Mouse (Mus musculus): ENCODE measurements around the gene Abi3. TPM values are rescaled to one million over a fixed set of nuclear protein-coding genes. Genes with fewer than 3 reads are reported as not detected.

The Abi3 gene
- polyA plus RNA-seq, 1 experiment: 1.1 TPM

- Histone ChIP-seq H3K4me3 (ENCODE audit: insufficient read depth, low read length) (no peak overlapping the region), H3K27ac (ENCODE audit: insufficient read depth, low read length) (no peak overlapping the region), H3K4me1 (ENCODE audit: control insufficient read depth, insufficient read depth, low read length) (no peaks in the 10 kb centered on the region)
- TF ChIP-seq POLR2A (IDR thresholded peaks at IDR 0.05; ENCODE audit: low read depth, low read length) (no peak), CTCF (IDR thresholded peaks at IDR 0.05; ENCODE audit: borderline replicate concordance, insufficient read depth, low read length) (no peak)
Measured at GRCm38 (mm10) chr11:95814857-95815256, 27.4 kb downstream of the Abi3 start.

GRCm38 (mm10) chr11:95814101-95814500 is 28.2 kb downstream of the Abi3 start:
- no peak overlapping the region for H3K27ac ChIP-seq (ENCODE audit: insufficient read depth, low read length)
- TF ChIP-seq POLR2A (IDR thresholded peaks at IDR 0.05; ENCODE audit: low read depth, low read length) (no peak), CTCF (IDR thresholded peaks at IDR 0.05; ENCODE audit: borderline replicate concordance, insufficient read depth, low read length) (no peak)
- H3K4me1 ChIP-seq (ENCODE audit: control insufficient read depth, insufficient read depth, low read length): no peaks in the 10 kb centered on the region
- H3K4me3 ChIP-seq (ENCODE audit: insufficient read depth, low read length): no peak overlapping the region

GRCm38 (mm10) chr11:95812224-95812623 is 30.1 kb downstream of the Abi3 start:
- TF ChIP-seq CTCF (IDR thresholded peaks at IDR 0.05; ENCODE audit: borderline replicate concordance, insufficient read depth, low read length) (no peak), POLR2A (IDR thresholded peaks at IDR 0.05; ENCODE audit: low read depth, low read length) (no peak)
- no peak overlapping the region for H3K27ac ChIP-seq (ENCODE audit: insufficient read depth, low read length)
- H3K4me3 ChIP-seq (ENCODE audit: insufficient read depth, low read length): no peak overlapping the region
- no peaks in the 10 kb centered on the region for H3K4me1 ChIP-seq (ENCODE audit: control insufficient read depth, insufficient read depth, low read length)

DNA sequence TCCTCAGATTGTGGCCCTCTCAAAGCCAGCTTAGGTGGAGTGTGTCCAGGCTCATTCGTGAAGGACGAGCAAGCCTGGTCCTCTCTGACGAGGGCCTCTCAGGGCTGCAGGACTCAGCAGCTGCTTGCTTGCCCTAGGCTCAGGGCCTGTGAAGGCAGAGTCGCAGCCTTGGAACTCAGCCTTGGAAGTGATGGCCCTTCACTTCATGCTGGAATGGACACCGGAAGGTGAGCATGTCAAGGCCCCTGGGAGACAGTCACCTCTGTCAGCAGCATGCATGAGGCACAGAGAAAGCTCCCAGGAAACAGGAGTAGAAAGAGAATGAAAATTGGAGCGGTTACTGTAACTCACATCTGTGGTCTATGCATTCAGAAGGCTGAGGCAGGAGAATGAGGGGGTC is 30.5 kb downstream of the Abi3 start:
- no peaks in the 10 kb centered on the region for H3K4me1 ChIP-seq (ENCODE audit: control insufficient read depth, insufficient read depth, low read length)
- TF ChIP-seq POLR2A (IDR thresholded peaks at IDR 0.05; ENCODE audit: low read depth, low read length) (no peak), CTCF (IDR thresholded peaks at IDR 0.05; ENCODE audit: borderline replicate concordance, insufficient read depth, low read length) (no peak)

DNA sequence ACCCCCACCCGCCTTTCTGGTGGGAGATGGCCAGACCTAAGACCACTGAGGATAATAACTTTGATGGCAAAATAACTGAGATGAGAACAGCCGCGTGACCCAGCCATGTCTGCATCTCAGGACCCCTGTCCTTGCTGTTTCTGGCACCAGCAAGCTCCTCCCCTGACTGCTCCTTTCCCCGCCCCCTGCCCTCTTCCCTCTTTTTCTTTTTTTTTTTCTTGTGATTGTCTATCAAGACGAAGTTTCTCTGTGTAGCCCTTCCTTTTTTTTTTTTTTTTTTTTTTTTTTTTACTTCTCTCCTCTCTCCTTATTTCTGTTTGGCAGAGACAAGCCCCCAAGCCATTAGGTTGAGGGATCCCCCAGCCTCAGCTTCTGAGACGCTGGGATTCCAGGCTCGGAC is 31.4 kb downstream of the Abi3 start:
- Histone ChIP-seq H3K27ac (ENCODE audit: insufficient read depth, low read length) (no peak overlapping the region), H3K4me1 (ENCODE audit: control insufficient read depth, insufficient read depth, low read length) (no peaks in the 10 kb centered on the region), H3K4me3 (ENCODE audit: insufficient read depth, low read length) (no peak overlapping the region)
- no peak for TF ChIP-seq POLR2A (IDR thresholded peaks at IDR 0.05; ENCODE audit: low read depth, low read length)
- TF ChIP-seq CTCF (IDR thresholded peaks at IDR 0.05; ENCODE audit: borderline replicate concordance, insufficient read depth, low read length): no peak

More for the DNA sequence above, 30.5 kb downstream of the Abi3 start:
- no peak overlapping the region for H3K27ac ChIP-seq (ENCODE audit: insufficient read depth, low read length)
- no peak overlapping the region for H3K4me3 ChIP-seq (ENCODE audit: insufficient read depth, low read length)

DNA sequence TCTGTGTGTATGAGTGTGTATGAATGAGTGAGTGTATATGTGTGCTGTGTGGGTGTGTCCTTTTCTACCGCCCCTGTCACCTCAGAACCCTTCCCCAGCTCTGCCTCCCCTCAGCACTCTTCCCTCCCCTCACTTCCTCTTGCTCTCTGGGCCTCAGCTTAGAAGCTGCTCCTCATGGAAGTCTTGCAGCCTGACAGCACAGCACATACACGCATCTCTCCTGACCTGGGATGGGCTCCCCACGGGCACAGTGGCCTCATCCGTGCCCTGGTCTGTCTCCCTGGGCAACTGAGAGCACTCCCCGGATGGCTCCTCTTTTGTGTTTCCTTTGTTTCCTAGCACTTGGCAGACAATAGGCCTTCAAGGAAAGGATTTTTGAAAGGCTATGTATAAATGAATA is 32.7 kb downstream of the Abi3 start:
- Histone ChIP-seq H3K4me1 (ENCODE audit: control insufficient read depth, insufficient read depth, low read length) (no peaks in the 10 kb centered on the region), H3K4me3 (ENCODE audit: insufficient read depth, low read length) (no peak overlapping the region), H3K27ac (ENCODE audit: insufficient read depth, low read length) (no peak overlapping the region)
- TF ChIP-seq POLR2A (IDR thresholded peaks at IDR 0.05; ENCODE audit: low read depth, low read length): no peak
- TF ChIP-seq CTCF (IDR thresholded peaks at IDR 0.05; ENCODE audit: borderline replicate concordance, insufficient read depth, low read length): no peak

DNA sequence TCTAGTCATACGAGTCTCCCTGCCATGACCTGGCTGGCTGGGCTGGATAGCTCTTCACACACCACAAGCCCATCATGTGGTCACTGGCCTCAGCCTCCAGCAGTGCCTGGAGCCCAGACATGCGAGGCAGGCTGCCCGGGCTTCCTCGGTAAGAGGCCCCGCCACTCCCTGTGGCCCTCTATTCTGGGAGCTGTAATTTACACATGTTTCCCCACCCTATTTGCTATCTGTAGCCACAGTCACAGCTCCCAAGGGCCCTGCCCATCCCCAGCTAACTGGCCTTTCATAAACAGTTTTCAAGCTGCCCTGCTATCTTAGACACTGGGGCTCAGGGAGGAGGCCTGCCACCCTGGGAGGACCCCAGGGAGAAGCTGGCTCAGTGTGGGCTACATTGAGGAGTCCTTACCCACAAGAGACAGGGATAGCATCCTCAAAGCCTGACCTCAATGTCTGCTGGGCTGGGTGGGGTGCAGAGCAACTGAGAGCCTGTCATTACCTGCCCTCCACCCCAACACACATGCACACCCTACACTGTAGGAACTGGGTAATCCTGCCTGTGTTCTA is 33.7 kb downstream of the Abi3 start:
- Histone ChIP-seq H3K4me1 (ENCODE audit: control insufficient read depth, insufficient read depth, low read length) (no peaks in the 10 kb centered on the region), H3K4me3 (ENCODE audit: insufficient read depth, low read length) (no peak overlapping the region), H3K27ac (ENCODE audit: insufficient read depth, low read length) (no peak overlapping the region)
- TF ChIP-seq POLR2A (IDR thresholded peaks at IDR 0.05; ENCODE audit: low read depth, low read length): no peak
- TF ChIP-seq CTCF (IDR thresholded peaks at IDR 0.05; ENCODE audit: borderline replicate concordance, insufficient read depth, low read length): no peak

DNA sequence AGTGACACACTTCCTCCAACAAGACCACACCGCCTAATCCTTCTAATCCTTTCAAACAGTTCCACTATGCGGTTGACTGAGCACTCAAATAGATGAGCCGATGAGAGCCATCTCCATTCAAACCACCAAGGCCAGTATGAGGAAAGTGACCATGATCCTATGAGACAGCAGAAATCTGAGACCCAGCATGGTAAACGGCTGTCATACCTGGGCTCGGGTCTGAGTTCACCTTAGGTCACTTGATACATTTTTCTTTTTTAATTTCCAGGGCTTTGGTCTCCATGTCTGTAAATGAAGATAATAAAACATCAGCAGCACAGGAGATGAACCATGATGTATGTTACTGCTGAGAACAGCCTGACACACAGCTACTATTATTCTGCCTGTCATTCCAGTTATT is 34.4 kb downstream of the Abi3 start:
- no peak for TF ChIP-seq POLR2A (IDR thresholded peaks at IDR 0.05; ENCODE audit: low read depth, low read length)
- no peak for TF ChIP-seq CTCF (IDR thresholded peaks at IDR 0.05; ENCODE audit: borderline replicate concordance, insufficient read depth, low read length)
- Histone ChIP-seq H3K4me3 (ENCODE audit: insufficient read depth, low read length) (no peak overlapping the region), H3K4me1 (ENCODE audit: control insufficient read depth, insufficient read depth, low read length) (no peaks in the 10 kb centered on the region), H3K27ac (ENCODE audit: insufficient read depth, low read length) (no peak overlapping the region)

DNA sequence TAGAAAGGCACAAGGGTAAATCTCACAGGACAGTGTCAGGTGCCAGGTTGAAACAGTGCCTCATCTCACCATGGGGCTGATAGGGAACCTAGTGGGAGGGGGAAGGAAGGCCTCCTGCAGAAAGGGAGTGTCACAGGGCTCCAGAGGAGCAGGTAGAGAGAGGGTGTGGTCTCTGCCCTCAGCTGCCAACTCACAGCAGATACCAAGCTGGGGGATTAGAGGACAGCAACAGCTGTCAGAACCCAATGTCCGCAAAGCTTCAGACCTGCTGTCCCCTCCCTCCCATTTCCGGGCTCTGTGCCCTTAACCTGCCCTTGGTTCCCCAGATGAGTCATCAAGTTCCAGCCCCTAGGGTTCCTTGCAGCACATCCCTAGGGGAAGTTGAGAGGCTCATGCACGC is 36.7 kb downstream of the Abi3 start:
- Histone ChIP-seq H3K27ac (ENCODE audit: insufficient read depth, low read length) (no peak overlapping the region), H3K4me3 (ENCODE audit: insufficient read depth, low read length) (no peak overlapping the region), H3K4me1 (ENCODE audit: control insufficient read depth, insufficient read depth, low read length) (no peaks in the 10 kb centered on the region)
- TF ChIP-seq POLR2A (IDR thresholded peaks at IDR 0.05; ENCODE audit: low read depth, low read length): no peak
- TF ChIP-seq CTCF (IDR thresholded peaks at IDR 0.05; ENCODE audit: borderline replicate concordance, insufficient read depth, low read length): no peak

- Histone ChIP-seq H3K27ac (ENCODE audit: insufficient read depth, low read length) (no peak overlapping the region), H3K4me1 (ENCODE audit: control insufficient read depth, insufficient read depth, low read length) (no peaks in the 10 kb centered on the region), H3K4me3 (ENCODE audit: insufficient read depth, low read length) (no peak overlapping the region)
- no peak for TF ChIP-seq CTCF (IDR thresholded peaks at IDR 0.05; ENCODE audit: borderline replicate concordance, insufficient read depth, low read length)
- TF ChIP-seq POLR2A (IDR thresholded peaks at IDR 0.05; ENCODE audit: low read depth, low read length): no peak
Measured at GRCm38 (mm10) chr11:95805010-95805409, 37.3 kb downstream of the Abi3 start.

- H3K4me1 ChIP-seq (ENCODE audit: control insufficient read depth, insufficient read depth, low read length): no peaks in the 10 kb centered on the region
- no peak overlapping the region for H3K27ac ChIP-seq (ENCODE audit: insufficient read depth, low read length)
- H3K4me3 ChIP-seq (ENCODE audit: insufficient read depth, low read length): no peak overlapping the region
- TF ChIP-seq POLR2A (IDR thresholded peaks at IDR 0.05; ENCODE audit: low read depth, low read length) (no peak), CTCF (IDR thresholded peaks at IDR 0.05; ENCODE audit: borderline replicate concordance, insufficient read depth, low read length) (no peak)
Measured at GRCm38 (mm10) chr11:95795582-95795981, 46.7 kb downstream of the Abi3 start.
